Mouse (Mus musculus): ENCODE data around the gene Alg12. TPM values are rescaled to one million over a fixed set of nuclear protein-coding genes. Genes with fewer than 3 reads are reported as not detected.
A peak's percentile ranks its signal among the peaks of the same experiment; 100 is the strongest.

The Alg12 gene
- polyA plus RNA-seq, 1 experiment = 32.8 TPM

DNA sequence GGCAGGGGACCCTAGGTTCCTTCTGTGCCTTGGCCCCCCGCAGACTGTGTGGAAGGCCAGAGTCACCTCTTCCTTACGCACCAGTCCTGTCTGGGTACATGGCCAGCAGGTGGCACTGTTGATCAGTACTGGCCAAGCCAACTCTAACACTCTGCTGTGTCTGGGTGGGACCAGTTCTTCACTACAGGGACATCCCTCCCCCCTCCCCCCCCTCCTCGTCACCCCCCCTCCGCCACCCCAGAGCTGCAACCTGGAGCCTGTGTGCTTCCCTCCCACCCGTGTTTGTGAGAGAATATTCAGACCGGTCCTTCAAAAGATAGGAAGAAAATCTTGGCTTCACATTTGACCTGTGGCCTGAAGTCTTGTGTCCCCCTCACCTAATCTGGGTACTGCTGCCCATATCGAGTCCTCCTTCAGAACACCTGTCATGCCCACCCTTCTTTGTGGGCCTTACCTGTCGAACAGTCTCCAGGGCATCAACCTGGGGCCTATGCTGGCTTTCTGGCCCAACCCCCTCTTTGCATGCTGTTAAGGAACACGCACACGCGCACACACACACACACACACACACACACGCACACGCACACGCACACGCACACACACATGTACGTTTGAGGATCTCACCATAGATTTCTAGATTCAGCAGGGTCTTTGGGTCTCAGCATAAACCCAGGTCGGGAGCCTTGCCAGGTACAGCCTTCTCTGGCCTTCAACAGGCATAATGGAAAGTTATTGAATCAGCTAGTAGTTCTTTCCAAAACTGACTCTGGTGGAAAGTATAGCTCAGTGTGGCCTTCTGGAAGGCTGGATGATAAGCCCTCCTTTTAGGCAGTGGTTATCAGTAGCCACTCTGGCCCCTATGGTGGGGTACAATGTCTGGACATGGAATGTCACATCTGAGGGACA is 9.9 kb upstream of the Alg12 start:
- H3K4me3 ChIP-seq (ENCODE audit: control insufficient read depth, low read depth, low read length) = no peak overlapping the region

DNA sequence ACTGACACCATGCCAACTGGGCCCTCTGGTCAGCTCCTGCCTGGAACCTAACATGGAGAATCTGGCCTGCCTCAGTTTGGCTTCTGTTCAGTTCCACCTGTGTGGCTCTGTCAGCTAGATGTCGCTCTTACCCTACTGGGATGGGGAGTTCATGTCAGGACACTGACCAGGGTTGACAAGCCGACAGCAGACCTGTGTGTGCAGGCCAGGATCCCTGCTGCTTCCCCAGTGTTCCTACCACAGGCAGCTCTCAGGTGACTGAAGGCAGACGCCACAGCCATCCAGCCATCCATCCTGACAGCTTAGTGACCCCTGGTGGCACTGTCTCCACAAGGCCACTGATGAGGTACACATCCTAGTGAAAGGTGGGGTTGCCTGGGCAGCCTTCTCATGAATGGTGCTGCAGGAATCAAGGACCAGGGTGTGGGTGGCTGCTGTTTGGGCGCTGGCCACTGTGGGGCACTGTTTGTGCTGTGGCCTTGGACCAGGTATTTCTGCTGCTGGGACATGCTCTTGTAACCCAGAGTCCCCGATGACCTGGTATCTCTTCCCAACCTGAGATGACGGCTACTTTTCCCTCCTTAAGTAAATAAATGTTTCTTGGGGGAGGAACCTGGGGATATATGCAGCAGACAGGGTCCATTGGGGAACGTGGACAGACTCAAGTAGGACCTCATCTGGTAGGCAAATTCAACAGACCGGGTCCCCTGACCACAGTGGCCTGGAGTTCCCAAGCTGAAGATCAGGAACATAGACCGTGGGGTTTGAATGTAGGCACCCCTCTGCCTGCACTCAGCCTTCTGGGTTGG is 9.1 kb upstream of the Alg12 start:
- Histone ChIP-seq H3K4me3 (ENCODE audit: control insufficient read depth, low read depth, low read length) (no peak overlapping the region), H3K4me1 (ENCODE audit: control insufficient read depth, insufficient read depth, low read length) (no peaks in the 10 kb centered on the region), H3K27me3 (ENCODE audit: control insufficient read depth, insufficient read depth, low read length) (no peaks in the 10 kb centered on the region), H3K36me3 (ENCODE audit: control insufficient read depth, insufficient read depth, low read length) (no peaks in the 10 kb centered on the region), H3K27ac (ENCODE audit: control insufficient read depth, insufficient read depth, low read depth, low read length) (no peak overlapping the region)
- TF ChIP-seq POLR2A (IDR thresholded peaks at IDR 0.05; ENCODE audit: control insufficient read depth, low read depth, low read length) = no peak
- TF ChIP-seq CTCF (IDR thresholded peaks at IDR 0.05; ENCODE audit: control insufficient read depth, insufficient read depth, insufficient replicate concordance, low read depth, low read length) = peak; percentile 46; the same call in 1 of the 2 replicates

More for the DNA sequence above, 9.9 kb upstream of the Alg12 start:
- H3K36me3 ChIP-seq (ENCODE audit: control insufficient read depth, insufficient read depth, low read length) = no peaks in the 10 kb centered on the region
- no peaks in the 10 kb centered on the region for H3K4me1 ChIP-seq (ENCODE audit: control insufficient read depth, insufficient read depth, low read length)
- TF ChIP-seq CTCF (IDR thresholded peaks at IDR 0.05; ENCODE audit: control insufficient read depth, insufficient read depth, insufficient replicate concordance, low read depth, low read length) = peak; percentile 88
- no peak for TF ChIP-seq POLR2A (IDR thresholded peaks at IDR 0.05; ENCODE audit: control insufficient read depth, low read depth, low read length)
- peak overlapping the region; percentile 32; the same call in 1 of the 2 replicates for H3K27ac ChIP-seq (ENCODE audit: control insufficient read depth, insufficient read depth, low read depth, low read length)
- no peaks in the 10 kb centered on the region for H3K27me3 ChIP-seq (ENCODE audit: control insufficient read depth, insufficient read depth, low read length)

DNA sequence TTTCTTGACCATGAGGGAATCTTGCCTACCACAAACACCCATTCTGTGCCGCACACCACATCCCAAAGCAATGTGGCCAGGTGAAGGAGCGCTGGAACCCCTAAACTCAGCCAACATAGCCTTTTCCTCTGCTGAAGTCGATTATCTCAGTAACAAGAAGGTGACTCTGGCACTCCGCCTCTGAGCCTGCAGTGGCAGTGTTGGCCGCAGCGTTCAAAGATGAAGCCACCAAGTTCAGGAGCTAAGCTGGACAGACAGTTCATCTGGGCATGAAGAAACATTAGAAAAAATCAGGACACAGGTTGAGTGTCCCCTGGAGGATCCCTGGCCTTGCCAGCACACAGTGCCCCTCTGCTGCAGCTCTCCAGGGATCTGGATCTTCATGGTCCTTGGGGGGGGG is 8.3 kb upstream of the Alg12 start:
- no peak for TF ChIP-seq CTCF (IDR thresholded peaks at IDR 0.05; ENCODE audit: control insufficient read depth, insufficient read depth, insufficient replicate concordance, low read depth, low read length)
- no peak for TF ChIP-seq POLR2A (IDR thresholded peaks at IDR 0.05; ENCODE audit: control insufficient read depth, low read depth, low read length)
- Histone ChIP-seq H3K27ac (ENCODE audit: control insufficient read depth, insufficient read depth, low read depth, low read length) (no peak overlapping the region), H3K36me3 (ENCODE audit: control insufficient read depth, insufficient read depth, low read length) (no peaks in the 10 kb centered on the region)

DNA sequence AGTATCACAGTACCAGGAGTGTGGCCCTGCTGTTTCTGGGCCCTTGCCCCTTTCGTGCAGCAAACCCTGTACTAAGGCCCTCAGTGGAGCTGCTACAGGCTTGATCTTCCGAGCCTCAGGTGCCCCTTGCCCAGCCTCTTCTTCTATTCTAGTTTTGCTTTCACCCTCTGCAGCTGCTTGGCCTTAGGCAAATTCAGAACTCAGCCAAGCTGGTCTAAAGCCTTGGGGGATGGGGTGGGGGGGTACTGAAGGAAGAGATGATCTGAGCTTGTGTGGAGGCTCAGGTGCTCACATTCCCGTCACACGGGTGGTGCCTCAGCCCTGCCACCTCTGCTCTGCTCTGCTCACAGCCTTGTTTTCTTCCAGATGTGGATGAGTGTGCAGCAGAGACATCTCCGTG is 4.3 kb upstream of the Alg12 start:
- TF ChIP-seq CTCF (IDR thresholded peaks at IDR 0.05; ENCODE audit: control insufficient read depth, insufficient read depth, insufficient replicate concordance, low read depth, low read length) = no peak
- no peak for TF ChIP-seq POLR2A (IDR thresholded peaks at IDR 0.05; ENCODE audit: control insufficient read depth, low read depth, low read length)
- no peak overlapping the region for H3K27ac ChIP-seq (ENCODE audit: control insufficient read depth, insufficient read depth, low read depth, low read length)
- H3K27me3 ChIP-seq (ENCODE audit: control insufficient read depth, insufficient read depth, low read length) = no peaks in the 10 kb centered on the region
- H3K36me3 ChIP-seq (ENCODE audit: control insufficient read depth, insufficient read depth, low read length) = no peaks in the 10 kb centered on the region
- H3K4me3 ChIP-seq (ENCODE audit: control insufficient read depth, low read depth, low read length) = no peak overlapping the region
- peaks cover 5% of the 10 kb centered on the region for H3K4me1 ChIP-seq (ENCODE audit: control insufficient read depth, insufficient read depth, low read length)

More for the DNA sequence above, 8.3 kb upstream of the Alg12 start:
- Histone ChIP-seq H3K27me3 (ENCODE audit: control insufficient read depth, insufficient read depth, low read length) (no peaks in the 10 kb centered on the region), H3K4me1 (ENCODE audit: control insufficient read depth, insufficient read depth, low read length) (no peaks in the 10 kb centered on the region), H3K4me3 (ENCODE audit: control insufficient read depth, low read depth, low read length) (no peak overlapping the region)

DNA sequence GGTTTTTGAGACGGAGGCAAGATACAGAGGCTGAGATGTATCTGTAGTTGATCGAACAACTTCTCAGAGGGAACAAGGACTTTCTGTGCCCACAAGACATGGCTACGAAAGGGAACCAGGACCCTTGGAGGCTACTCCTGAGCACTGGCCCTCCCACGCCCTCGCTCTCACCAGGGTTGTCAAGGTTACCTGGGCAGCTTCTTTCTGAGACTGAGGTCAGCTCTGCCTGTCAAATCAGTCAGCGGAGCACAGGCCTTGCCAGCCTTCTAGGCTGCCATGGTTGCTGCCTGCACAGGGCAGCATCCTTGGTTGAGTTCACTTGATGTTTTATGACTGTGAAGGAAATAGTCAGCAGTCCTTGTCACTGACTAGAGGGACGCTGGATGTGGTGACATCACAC is 3.4 kb upstream of the Alg12 start:
- Histone ChIP-seq H3K4me1 (ENCODE audit: control insufficient read depth, insufficient read depth, low read length) (peaks cover 5% of the 10 kb centered on the region), H3K4me3 (ENCODE audit: control insufficient read depth, low read depth, low read length) (no peak overlapping the region), H3K36me3 (ENCODE audit: control insufficient read depth, insufficient read depth, low read length) (no peaks in the 10 kb centered on the region), H3K27ac (ENCODE audit: control insufficient read depth, insufficient read depth, low read depth, low read length) (no peak overlapping the region), H3K27me3 (ENCODE audit: control insufficient read depth, insufficient read depth, low read length) (no peaks in the 10 kb centered on the region)
- no peak for TF ChIP-seq POLR2A (IDR thresholded peaks at IDR 0.05; ENCODE audit: control insufficient read depth, low read depth, low read length)
- no peak for TF ChIP-seq CTCF (IDR thresholded peaks at IDR 0.05; ENCODE audit: control insufficient read depth, insufficient read depth, insufficient replicate concordance, low read depth, low read length)

DNA sequence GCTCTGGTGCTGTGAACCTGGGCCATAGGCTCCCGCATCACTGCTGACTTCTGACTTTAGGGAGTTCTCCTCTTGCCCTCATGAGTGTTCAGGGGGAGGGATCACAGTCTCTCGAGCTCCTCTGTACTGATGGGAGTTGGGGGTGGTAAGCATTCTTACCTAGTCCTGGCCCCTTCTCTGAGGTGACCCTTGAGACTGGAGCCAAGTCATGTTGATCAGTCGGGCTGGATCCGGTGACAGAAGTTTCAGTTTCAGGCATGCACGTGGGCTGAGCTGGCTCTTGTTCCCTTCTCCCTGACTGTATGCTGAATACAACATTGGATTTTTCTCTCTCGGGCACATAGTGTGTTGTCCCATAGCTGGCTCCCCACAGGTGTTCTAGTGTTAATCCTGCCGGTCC is 2.3 kb upstream of the Alg12 start:
- H3K36me3 ChIP-seq (ENCODE audit: control insufficient read depth, insufficient read depth, low read length) = no peaks in the 10 kb centered on the region
- H3K27me3 ChIP-seq (ENCODE audit: control insufficient read depth, insufficient read depth, low read length) = no peaks in the 10 kb centered on the region
- H3K4me1 ChIP-seq (ENCODE audit: control insufficient read depth, insufficient read depth, low read length) = peaks cover 5% of the 10 kb centered on the region
- TF ChIP-seq CTCF (IDR thresholded peaks at IDR 0.05; ENCODE audit: control insufficient read depth, insufficient read depth, insufficient replicate concordance, low read depth, low read length) = no peak
- TF ChIP-seq POLR2A (IDR thresholded peaks at IDR 0.05; ENCODE audit: control insufficient read depth, low read depth, low read length) = no peak
- H3K27ac ChIP-seq (ENCODE audit: control insufficient read depth, insufficient read depth, low read depth, low read length) = no peak overlapping the region
- H3K4me3 ChIP-seq (ENCODE audit: control insufficient read depth, low read depth, low read length) = no peak overlapping the region; the same call in 1 of the 2 replicates

DNA sequence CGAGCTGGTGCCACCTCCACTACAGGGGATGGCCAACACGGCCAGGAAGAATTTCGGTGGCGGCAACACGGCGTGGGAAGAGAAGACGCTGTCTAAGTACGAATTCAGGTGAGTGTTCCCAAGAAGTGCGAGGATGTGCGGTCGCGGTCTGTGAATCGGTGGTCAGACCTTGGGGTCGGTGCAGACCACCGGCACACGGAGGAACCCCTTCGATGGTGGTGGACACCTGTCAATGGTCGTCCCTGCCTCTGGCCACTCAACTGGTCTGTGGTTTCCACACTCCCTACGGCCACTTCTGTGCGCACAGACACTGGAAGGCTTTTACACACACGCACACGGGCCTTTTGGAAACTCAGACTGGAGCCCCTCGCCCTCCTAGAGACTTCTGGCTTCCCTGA is 787 bp upstream of the Alg12 start:
- Histone ChIP-seq H3K36me3 (ENCODE audit: control insufficient read depth, insufficient read depth, low read length) (no peaks in the 10 kb centered on the region), H3K4me3 (ENCODE audit: control insufficient read depth, low read depth, low read length) (peak overlapping the region; percentile 90), H3K27me3 (ENCODE audit: control insufficient read depth, insufficient read depth, low read length) (no peaks in the 10 kb centered on the region), H3K27ac (ENCODE audit: control insufficient read depth, insufficient read depth, low read depth, low read length) (peak overlapping the region; percentile 50), H3K4me1 (ENCODE audit: control insufficient read depth, insufficient read depth, low read length) (peaks cover 5% of the 10 kb centered on the region)
- no peak for TF ChIP-seq CTCF (IDR thresholded peaks at IDR 0.05; ENCODE audit: control insufficient read depth, insufficient read depth, insufficient replicate concordance, low read depth, low read length)
- TF ChIP-seq POLR2A (IDR thresholded peaks at IDR 0.05; ENCODE audit: control insufficient read depth, low read depth, low read length) = no peak
